Mouse (Mus musculus) bone marrow, adult 2 months (tissue): ENCODE data around the gene Slc38a2. TPM values are rescaled to one million over a fixed set of nuclear protein-coding genes. Genes with fewer than 3 reads are reported as not detected.

Source experiments
- H3K27ac ChIP-seq: fragments of 200-500 bp; 2 replicates; pipeline ENCODE4 v1.5.1; 2012; ENCODE audit warnings: low read depth, mild to moderate bottlenecking, control low read depth, inconsistent platforms, low read length; ENCODE audit not compliant: control insufficient read depth, poor library complexity, insufficient read depth
- H3K4me1 ChIP-seq: fragments of 200-500 bp; 2 replicates; pipeline ENCODE4 v1.6.1; 2011; ENCODE audit warnings: low read length; ENCODE audit not compliant: control insufficient read depth, insufficient read depth
- H3K4me3 ChIP-seq: fragments of 200-500 bp; replicated peaks from 2 replicates; pipeline ENCODE3; 2011; ENCODE audit warnings: mild to moderate bottlenecking, low read depth, low read length, control low read depth; ENCODE audit not compliant: control insufficient read depth
- CTCF ChIP-seq: fragments of 200-500 bp; IDR thresholded peaks from 2 replicates; pipeline ENCODE4 v1.5.1; 2011; ENCODE audit warnings: low read length, control low read depth; ENCODE audit not compliant: control insufficient read depth, insufficient read depth
- POLR2A ChIP-seq: fragments of 200-500 bp; IDR thresholded peaks from 2 replicates; pipeline ENCODE4 v1.6.1; 2011; ENCODE audit warnings: low read depth, mild to moderate bottlenecking, control low read depth, low read length, borderline replicate concordance; ENCODE audit not compliant: control insufficient read depth
- WGBS: fragments of 180-500 bp; shearing (Covaris S2); methylation state at CpG from one replicate; pipeline ENCODE4 v1.1.7; 2018; 5-methylcytosine and 5-hydroxymethylcytosine counted together
- polyA plus RNA-seq: library from polyadenylated mRNA; stranded (reverse); fragments of >200 nt; gene quantifications from 2 replicates; pipeline ENCODE4 v1.2.4, GENCODE M21; 2011; ENCODE audit warnings: low replicate concordance; ENCODE audit not compliant: missing spikeins, insufficient read depth, insufficient read length

Gene Slc38a2
- polyA plus RNA-seq, 1 experiment: 51.3 TPM

DNA sequence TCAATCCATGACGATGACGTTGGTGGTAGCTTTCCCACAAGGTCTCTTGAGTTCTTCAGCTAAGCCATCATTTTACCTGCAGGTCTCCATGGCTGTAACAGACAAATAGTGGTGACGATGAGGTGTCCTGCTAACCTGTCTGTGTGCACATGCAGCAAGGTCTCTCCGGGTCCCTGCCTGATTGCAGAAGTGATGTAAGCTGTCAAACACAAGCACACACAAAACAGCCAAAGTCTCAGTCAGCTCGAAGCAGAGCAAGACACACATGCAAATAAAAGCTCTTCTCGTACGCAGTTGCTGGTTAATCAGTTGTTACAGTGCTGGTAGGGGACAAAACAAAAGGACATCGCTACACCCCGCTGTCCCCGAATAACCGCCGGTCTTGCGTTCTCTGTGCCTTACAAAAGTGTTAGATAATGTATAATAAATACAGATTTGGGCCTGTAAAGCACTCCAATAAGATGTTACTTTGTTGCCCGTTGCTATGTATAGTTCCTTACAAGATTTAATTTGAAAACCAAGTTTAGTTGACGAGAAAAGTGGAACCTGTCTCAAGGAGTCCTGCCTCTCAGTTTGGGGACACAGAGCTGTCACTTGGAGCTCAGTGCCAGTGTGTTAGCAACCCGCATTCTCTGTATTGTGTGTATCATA is 43.2 kb upstream of the Slc38a2 start:
- WGBS: 72% methylated on average over 16 of the region's 16 CpGs
- Histone ChIP-seq H3K4me3 (no peak overlapping the region), H3K4me1 (peaks cover 9% of the 10 kb centered on the region), H3K27ac (peak overlapping the region; percentile 53; the same call in 1 of the 2 replicates)
- TF ChIP-seq POLR2A: no peak
- no peak for TF ChIP-seq CTCF

DNA sequence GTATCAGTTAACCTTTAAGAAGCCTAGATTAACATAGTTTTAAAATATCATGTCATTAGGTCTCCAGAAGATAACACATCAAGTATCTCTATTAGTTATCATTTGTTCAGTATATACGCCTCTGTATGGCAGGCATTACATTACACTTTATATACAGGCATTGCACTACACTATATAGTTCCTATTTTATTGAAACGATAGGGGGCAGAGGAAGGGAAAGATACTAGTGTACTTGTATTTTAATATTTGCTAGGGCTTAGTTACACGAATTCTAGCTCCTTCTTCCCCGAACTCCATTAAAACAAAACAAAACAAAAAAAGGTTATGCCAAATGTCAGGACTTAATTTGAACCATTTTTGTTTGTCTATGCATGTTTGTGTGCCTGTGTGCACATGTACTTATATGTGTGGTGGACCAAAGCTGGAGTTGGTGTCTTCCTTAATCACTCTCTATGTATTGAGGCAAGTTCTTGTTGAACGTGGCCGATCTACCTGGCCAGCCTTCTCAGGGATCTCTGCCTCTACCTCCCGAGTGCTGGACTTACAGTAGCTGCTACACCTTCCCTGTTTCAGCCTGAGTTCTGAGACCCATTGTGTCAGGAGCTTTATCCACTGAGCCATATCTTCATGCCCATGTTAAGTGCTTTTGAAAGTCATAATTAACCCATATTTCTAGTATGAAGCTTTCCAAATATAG is 41.5 kb upstream of the Slc38a2 start:
- no peak overlapping the region for H3K27ac ChIP-seq

DNA sequence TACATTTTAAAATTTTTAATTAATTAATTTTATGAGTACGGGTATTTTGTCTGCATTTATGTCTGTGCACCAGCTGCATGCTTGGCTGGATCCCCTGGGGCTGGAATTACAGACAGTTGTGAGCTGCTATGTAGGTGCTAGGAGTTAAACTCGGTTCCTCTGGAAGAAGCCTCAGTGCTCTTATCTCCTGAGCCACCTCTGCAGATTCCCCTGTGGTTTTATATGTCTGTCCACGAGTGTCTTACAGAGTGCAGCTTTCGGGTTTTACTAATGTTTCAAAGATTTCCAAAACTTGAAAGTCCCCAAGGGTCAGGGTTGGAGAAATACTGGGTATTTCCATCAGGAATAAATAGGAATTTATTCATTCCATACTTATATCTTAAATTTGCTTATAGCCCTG is 40.6 kb upstream of the Slc38a2 start:
- TF ChIP-seq CTCF (no peak), POLR2A (no peak)
- Histone ChIP-seq H3K27ac (no peak overlapping the region), H3K4me1 (peaks cover 10% of the 10 kb centered on the region), H3K4me3 (no peak overlapping the region)
- 18% methylated on average over 4 of the region's 4 CpGs for whole genome bisulfite sequencing

More for the DNA sequence above, 41.5 kb upstream of the Slc38a2 start:
- TF ChIP-seq POLR2A: no peak
- no peak for TF ChIP-seq CTCF
- H3K4me1 ChIP-seq: peaks cover 10% of the 10 kb centered on the region
- 63% methylated on average over 7 of the region's 7 CpGs for WGBS
- H3K4me3 ChIP-seq: no peak overlapping the region

DNA sequence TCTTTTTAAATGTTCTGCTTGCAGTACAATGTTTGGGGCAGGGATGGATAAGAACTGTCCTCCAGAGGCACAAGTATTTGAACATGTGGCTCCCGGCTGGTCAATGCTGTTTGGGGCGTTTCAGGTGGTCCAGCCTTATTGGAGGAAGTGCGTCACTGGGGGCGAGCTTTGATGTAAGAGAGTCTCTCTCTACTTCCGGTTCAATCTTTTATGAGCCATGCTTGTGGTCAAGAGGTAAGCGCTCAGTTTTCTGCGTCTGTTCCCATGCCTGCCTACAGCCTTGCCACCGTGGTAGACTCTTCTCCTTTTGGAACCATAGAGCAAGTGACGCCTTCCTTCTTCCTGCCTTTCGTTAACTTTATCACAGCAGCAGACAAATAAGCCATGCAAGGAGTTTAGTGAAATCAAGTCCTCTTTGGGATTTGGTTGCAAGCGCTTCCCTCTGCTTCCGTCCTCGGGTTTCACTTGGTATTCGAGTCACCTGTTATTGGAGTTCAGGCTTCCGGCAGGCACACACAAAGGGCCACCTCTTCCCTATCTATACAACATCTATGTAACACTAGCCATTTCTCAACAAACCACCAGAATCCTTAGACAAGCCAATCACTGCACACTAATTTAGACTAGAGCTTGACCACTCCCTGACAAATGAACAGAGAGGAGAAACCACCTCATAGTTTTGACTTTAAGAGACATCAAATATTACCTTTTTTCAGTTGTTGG is 37.3 kb upstream of the Slc38a2 start:
- 25% methylated on average over 15 of the region's 15 CpGs for WGBS

DNA sequence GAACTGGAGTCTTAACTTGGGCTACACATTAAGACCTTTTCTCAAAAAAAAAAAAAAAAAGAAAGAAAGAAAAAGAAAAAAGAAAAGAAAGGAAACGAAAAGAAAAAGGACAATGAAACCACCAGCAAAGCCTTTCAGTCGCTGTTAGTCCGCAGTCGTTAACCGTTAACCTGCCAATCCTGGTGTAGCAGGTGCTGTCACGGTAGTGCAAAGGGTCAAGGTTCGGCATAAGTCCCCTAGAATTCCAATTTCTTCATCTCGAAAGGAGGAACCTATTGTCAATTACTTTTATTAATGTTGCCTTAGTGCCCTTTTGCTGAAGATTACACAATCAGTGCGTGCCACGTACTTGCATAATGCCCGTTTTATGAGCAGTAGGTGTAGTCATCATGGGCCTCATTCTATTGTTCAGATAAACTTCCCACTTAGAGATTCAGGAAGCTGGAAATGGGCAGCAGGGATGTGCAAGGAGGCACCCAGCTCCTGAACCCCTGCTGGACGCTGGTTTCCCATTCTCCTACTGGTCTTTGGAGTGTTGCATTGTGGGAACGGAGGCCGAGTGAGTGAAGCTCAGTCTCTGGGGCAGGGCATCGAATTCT is 36.1 kb upstream of the Slc38a2 start:
- no peak overlapping the region for H3K27ac ChIP-seq

More for the DNA sequence above, 37.3 kb upstream of the Slc38a2 start:
- Histone ChIP-seq H3K27ac (no peak overlapping the region), H3K4me1 (peaks cover 1% of the 10 kb centered on the region; the same call in 1 of the 2 replicates), H3K4me3 (no peak overlapping the region)
- no peak for TF ChIP-seq CTCF
- no peak for TF ChIP-seq POLR2A

DNA sequence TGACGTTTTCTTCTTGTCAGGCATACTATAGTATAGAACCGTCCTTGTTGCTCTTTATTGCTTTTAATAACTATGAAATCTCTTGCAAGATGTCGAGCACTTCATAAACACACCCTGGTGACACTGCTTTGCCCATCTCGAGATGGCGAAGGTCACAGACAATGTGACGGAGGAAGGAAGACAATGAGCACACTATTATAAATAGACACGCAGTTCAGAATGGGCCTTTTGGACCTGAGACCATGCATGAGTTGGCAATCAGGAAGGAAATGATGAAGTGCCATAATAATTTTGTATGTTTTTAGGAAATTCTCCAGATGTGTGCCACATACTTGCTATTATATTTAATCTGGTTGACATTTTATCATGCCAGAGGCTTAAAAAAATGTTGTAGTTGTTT is 34.9 kb upstream of the Slc38a2 start:
- Histone ChIP-seq H3K4me1 (peaks cover 1% of the 10 kb centered on the region; the same call in 1 of the 2 replicates), H3K27ac (no peak overlapping the region)
- 46% methylated on average over 7 of the region's 7 CpGs for WGBS

More for the DNA sequence above, 36.1 kb upstream of the Slc38a2 start:
- 55% methylated on average over 15 of the region's 15 CpGs for whole genome bisulfite sequencing
- no peak for TF ChIP-seq POLR2A
- TF ChIP-seq CTCF: no peak
- H3K4me3 ChIP-seq: no peak overlapping the region
- peaks cover 1% of the 10 kb centered on the region; the same call in 1 of the 2 replicates for H3K4me1 ChIP-seq

DNA sequence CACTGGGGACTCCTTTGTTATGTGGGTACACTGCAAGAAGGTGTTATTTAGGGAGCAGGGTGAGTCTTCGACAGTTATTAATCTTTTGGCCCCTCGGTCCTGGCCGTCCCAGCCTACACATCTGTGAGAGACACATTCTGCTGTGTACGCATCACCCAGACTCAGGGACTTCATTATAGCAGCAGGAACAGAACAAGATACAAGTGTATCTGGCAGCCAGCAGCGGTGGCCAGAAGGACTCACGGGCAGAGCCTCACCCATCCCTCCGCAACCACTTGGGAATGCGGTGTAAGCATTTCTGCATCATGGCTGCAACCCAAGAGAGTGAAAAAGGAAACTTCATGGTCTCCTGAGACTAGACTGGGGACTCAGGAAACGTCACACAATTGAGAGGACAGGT is 30.9 kb upstream of the Slc38a2 start:
- no peak overlapping the region for H3K27ac ChIP-seq
- no peak overlapping the region for H3K4me3 ChIP-seq
- WGBS: 78% methylated on average over 9 of the region's 9 CpGs
- H3K4me1 ChIP-seq: no peaks in the 10 kb centered on the region; the same call in 1 of the 2 replicates
- TF ChIP-seq CTCF: no peak
- TF ChIP-seq POLR2A: no peak

More for the DNA sequence above, 34.9 kb upstream of the Slc38a2 start:
- TF ChIP-seq POLR2A (no peak), CTCF (no peak)
- H3K4me3 ChIP-seq: no peak overlapping the region

DNA sequence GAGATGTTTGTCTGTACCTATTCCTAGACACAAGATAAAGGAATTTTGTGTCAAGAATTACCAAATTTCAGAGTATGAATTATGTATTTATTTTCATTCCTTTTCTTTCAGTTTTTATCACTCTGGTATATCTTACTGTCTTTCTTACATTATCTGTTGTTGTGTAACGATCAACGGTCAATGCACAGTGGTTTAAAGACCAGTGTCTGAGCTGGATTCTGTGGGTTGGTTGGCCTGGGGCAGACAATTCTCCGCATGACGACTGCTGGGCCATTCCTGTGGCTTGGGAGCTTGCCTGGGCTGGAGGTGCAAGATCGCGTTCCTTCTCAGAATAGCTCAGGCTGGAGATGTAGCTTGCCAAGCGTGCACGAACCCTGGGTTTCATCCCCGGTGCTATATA is 30.3 kb upstream of the Slc38a2 start:
- WGBS: 37% methylated on average over 9 of the region's 9 CpGs
- Histone ChIP-seq H3K4me1 (no peaks in the 10 kb centered on the region; the same call in 1 of the 2 replicates), H3K4me3 (no peak overlapping the region), H3K27ac (no peak overlapping the region)
- no peak for TF ChIP-seq POLR2A
- no peak for TF ChIP-seq CTCF
